Mouse (Mus musculus) brain, embryonic 14.5 days (tissue): ENCODE results near the gene Zfp664. TPM values are rescaled to one million over a fixed set of nuclear protein-coding genes. Genes with fewer than 3 reads are reported as not detected.

Experiments
- DNase-seq: peaks from one replicate; pipeline ENCODE4 v3.0.0-alpha.2; 2011; ENCODE audit warnings: low read depth
- CTCF ChIP-seq: fragments of 200-500 bp; IDR thresholded peaks from 2 replicates; pipeline ENCODE4 v1.5.1; 2012; ENCODE audit warnings: inconsistent platforms, mild to moderate bottlenecking, moderate library complexity, borderline replicate concordance; ENCODE audit not compliant: insufficient read depth, insufficient read length; ENCODE audit errors: extremely low read depth
- POLR2A ChIP-seq: fragments of 200-500 bp; IDR thresholded peaks from 2 replicates; pipeline ENCODE4 v1.6.1; 2012; ENCODE audit warnings: mild to moderate bottlenecking, inconsistent platforms, borderline replicate concordance; ENCODE audit not compliant: poor library complexity, insufficient read depth, insufficient read length, severe bottlenecking; ENCODE audit errors: extremely low read depth
- polyA plus RNA-seq: library from polyadenylated mRNA; depleted of rRNA; stranded (reverse); fragments of >200 nt; gene quantifications from 2 replicates; pipeline ENCODE4 v1.2.3, GENCODE M21; 2012

Gene Zfp664
- polyA plus RNA-seq, 1 experiment, result 85.5 TPM

DNA sequence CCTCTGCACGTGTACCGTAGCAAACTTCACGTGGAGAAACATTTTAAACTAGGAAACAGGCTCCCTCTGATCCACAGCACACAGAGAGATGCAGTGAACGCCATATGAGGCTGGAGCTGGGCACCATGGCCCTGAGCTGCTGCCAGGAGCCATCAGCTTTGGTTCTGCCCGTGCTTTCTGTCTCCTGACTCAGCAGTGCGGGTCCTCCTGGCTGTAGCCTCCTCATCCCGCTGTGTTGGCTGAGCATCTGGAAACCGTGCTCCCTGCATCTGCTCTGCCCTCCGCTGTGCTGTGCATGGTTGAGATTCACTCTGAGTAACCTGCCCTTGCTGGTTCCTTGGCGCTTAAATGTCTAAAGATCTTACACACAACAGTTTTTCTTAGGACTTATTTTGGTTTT lies 39.7 kb downstream of the Zfp664 start:
- TF ChIP-seq POLR2A (no peak), CTCF (no peak)
- DNase-seq, result peak; percentile 63

GRCm38 (mm10) chr5:124903852-124904251 lies 41.4 kb downstream of the Zfp664 start:
- no peak for DNase-seq
- TF ChIP-seq POLR2A (no peak), CTCF (no peak)

DNA sequence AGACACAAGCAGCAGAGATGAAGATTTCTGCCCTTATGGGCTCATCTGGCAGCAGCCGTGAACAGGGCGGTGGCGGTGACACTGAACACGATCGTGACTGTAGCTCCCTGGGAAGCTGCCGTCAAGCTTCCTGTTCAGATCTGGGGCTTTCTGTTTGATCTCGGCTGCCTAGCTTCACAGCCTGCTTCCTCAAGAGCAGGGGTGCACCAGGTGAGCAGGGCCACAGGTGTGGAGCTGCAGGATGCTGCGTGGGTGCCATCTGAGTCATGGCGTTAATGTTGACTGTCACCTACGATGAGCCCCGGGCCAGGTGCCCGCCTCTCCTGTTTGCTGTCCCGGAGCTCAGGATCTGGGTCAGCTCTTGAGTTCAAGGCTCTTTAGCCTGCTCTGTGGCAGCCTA lies 44.4 kb downstream of the Zfp664 start:
- TF ChIP-seq POLR2A, result no peak
- no peak for TF ChIP-seq CTCF
- DNase-seq, result no peak

DNA sequence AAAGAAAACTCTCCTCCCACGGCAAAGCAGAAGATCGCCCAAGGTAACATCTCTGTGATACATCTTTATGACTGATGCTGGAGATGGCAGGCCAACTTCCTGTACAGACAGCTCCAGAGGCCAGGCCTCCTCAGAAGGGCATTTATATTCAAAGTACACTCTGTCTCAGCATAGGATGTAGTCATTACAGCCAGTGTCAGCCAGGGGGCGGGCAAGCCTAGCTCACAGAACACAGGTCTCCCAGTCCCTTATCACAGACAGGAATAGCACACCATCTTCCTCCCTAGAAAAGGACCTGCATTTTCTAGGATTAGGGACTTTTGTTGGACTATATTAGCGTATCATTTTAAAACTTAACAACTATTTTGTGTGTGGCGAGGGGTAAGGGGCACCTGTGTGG lies 46.4 kb downstream of the Zfp664 start:
- peak; percentile 92 for TF ChIP-seq CTCF
- no peak for TF ChIP-seq POLR2A
- peak; percentile 92 for DNase-seq

DNA sequence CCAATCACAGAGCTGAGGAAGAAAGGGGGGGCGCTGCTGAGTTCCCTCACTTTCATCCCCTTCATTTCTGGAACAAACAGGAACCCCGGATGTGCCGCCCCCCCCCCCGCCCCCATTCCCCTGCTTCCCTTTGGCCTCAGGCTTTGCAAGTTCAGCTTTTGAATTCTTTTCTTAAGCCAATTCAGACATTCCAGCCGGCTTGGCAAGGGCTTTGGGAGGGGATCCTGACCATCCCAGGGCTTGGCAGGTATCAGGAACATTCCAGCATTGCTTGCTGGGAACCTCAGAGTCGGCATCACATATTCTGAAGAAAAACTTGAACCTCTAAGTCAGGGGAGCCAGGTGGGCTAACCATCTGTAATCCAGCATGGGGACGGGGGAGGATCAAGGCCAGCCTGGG lies 49.8 kb downstream of the Zfp664 start:
- no peak for TF ChIP-seq CTCF
- no peak for TF ChIP-seq POLR2A
- DNase-seq, result no peak

DNA sequence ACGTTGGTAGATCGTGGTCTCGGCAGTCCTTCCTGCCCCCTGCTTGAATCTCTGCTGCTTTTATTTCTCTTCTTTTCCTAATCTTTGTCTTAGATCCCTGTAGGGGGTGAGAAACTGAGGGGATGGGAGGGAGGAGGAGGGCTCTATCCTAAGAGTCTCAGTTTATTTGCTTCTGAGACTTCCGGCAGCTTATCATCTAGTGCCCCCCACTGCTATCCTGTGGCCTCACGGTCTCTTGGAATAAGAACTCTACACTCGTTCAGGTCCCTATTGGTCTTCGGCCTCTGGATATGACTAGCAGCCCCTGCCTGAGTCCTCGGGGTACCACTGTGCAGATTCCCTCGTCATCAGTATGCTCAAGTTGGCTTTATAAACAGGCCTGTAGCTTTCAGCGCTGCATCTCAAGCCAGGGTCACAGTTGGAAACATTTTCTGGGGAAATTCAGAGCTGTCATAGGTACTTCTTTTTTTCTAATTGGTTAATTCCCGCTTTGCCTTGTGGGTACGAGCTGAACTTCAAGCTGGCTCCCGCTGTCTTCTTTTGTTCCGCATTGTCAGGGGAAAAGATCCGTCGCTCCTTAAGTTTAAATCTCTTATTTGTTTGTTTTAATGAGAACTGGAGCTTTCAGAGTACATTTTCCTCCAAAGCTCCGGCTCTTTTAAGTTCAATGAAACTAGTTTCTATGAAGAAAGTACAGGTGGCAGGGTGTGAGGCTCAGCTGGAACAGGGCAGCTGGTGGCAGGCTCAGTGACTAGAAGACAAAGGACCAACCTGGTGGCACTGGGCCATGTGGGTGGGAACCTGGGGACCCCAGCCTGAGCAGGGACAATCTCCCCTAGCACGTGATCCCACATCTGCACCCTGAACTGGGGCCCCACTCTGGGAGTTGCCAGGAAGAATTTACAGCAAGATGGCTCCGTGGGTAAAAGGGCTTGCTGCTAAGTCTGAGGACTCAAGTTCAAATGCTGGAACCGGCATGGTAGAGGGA lies 50.7 kb downstream of the Zfp664 start:
- DNase-seq, result peak; percentile 77
- TF ChIP-seq POLR2A, result no peak
- TF ChIP-seq CTCF, result no peak

- TF ChIP-seq CTCF, result no peak
- TF ChIP-seq POLR2A, result no peak
- no peak for DNase-seq
Observed at GRCm38 (mm10) chr5:124919798-124920197, 57.3 kb downstream of the Zfp664 start.

GRCm38 (mm10) chr5:124921410-124921809 lies 58.9 kb downstream of the Zfp664 start:
- TF ChIP-seq POLR2A (no peak), CTCF (no peak)
- no peak for DNase-seq

- DNase-seq, result peak; percentile 91
- TF ChIP-seq POLR2A (no peak), CTCF (no peak; the same call in 1 of the 2 replicates)
Observed at GRCm38 (mm10) chr5:124922356-124923352, 60.2 kb downstream of the Zfp664 start.

DNA sequence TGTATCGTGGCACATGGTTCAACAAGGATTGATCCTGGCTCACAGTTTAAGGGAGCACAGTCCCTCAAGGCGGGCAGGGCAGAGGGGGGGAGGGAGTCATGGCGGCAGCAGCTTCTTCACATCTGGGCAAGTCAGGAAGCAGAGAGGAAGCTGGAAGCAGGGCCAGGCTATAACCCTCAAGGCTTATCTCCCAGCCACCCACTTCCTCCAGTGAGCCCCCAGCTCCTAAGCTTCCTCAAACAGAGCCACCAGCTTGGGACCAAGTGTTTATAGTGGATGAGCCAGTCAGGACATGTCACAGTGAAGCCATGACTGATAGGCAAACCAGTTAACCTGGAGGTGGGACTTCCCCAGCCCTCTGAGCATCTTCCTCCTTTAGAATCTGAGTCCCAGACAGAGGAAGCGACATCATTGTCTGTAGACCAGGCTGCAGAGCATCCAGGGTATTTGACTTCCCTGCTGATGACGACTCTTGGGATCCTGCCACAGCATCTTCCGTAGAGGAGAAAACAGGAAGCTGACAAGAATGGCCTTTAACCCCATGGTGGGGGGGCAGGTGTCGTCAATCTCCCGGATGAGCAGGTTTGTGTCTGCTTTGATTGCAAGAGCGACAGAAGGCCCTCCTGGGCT lies 67.0 kb downstream of the Zfp664 start:
- TF ChIP-seq POLR2A, result no peak
- TF ChIP-seq CTCF, result no peak
- no peak for DNase-seq
